Mouse (Mus musculus): ENCODE data around the gene Zp2.

DNA sequence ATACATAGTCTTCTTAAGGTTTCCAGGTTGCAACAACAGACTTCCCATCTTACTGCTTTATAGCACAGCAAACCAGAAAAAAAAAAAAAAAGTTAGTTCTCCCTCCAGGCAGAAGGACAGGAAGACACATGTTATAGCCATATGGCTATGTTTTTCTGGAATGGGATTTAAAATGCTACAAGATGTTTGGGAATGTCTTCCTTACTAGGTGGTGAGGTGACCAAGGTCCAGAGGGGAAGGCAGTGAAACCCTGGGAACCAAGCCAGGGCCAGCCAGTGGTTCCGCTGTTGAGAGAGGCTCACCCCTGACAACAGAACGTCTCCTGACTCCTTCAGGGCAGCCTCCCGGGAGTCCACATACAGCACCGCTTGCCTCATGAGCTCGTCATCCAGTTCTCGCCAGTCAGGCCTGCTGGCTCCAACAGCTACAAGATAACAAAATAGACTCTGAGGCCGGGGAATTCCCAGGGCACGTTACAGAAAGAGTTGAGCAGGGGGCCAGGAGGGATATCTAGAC, 45.1 kb upstream of the Zp2 start:
- no peak for TF ChIP-seq CTCF (IDR thresholded peaks at IDR 0.05; ENCODE audit: low read depth)
- no peak for TF ChIP-seq EP300 (IDR thresholded peaks at IDR 0.05; ENCODE audit: low read depth)

All from heart, postnatal 0 days (tissue).